Mouse (Mus musculus): ENCODE measurements around the gene Hibadh.

The Hibadh gene

DNA sequence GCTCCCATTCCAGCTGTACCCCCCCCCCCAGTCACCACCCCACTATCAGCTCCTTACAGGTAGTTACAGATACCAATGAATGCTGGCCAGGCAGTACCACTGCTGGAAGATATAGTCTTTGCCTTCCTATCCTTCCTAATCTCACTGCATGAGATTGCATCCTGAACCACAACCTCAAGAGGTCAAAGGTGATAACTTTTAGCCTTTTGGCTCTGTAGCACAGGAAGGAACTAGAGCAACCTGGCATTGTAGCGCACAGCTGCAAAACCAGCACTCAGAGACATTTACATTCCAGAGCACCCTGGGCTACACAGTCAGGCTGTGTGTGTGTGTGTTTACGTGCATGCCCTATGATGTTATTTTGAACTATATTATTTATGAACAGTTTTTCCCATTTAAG is 137.2 kb downstream of the Hibadh start:
- DNase-seq (ENCODE audit: low read depth) = no peak

- no peak for DNase-seq (ENCODE audit: low read depth)
Measured at GRCm38 (mm10) chr6:52501479-52501878, 138.7 kb downstream of the Hibadh start.
